Mouse (Mus musculus) hematopoietic stem cell, adult 5-6 weeks (primary cell): Measurements from ENCODE around the gene Eps15. TPM values are rescaled to one million over a fixed set of nuclear protein-coding genes. Genes with fewer than 3 reads are reported as not detected.

Experiments used
- ATAC-seq, 2 experiments: fragments of 125-278 bp in 1 of 2; replicated peaks in 1 of 2; 2 replicates each; pipeline ENCODE4 v1.8.0; 2016 to 2017; ENCODE audit warnings: inconsistent platforms in 2 of 2, mild to moderate bottlenecking in 2 of 2, moderate number of reproducible peaks in 2 of 2, low read depth in 1 of 2, moderate TSS enrichment in 1 of 2; ENCODE audit not compliant: low FRiP score in 2 of 2, poor library complexity in 2 of 2, severe bottlenecking in 2 of 2, insufficient read depth in 1 of 2, low TSS enrichment in 1 of 2
- total RNA-seq: library from RNA; stranded (forward); fragments of 172-1452, 232-1000 nt; gene quantifications from 2 replicates; pipeline ENCODE4 v1.2.3, GENCODE M21; 2017

Gene Eps15
- total RNA-seq, 1 experiment from 2014 or later = 44.1 TPM

GRCm38 (mm10) chr4:109262068-109262467 lies 18.0 kb upstream of the Eps15 start:
- ATAC-seq = no peak

DNA sequence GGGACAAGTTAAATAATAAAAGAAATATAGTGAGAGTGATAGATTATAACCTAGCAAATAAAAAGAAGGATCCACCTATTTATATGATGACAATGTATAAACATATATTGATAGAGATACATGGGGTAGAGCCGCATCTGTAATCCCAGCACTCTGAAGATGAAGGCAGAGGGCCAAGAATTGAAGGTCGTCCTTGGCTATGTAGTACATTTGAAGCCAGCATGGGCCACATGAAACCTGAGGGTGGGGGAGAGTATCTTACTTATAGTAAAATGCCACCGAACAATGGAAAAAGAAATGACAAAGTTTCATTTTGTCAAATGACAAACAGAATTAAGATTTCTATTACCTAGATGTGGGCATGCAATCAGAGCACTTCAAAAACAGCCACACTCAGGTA lies 14.0 kb upstream of the Eps15 start:
- ATAC-seq = no peak

- ATAC-seq = no peak
Observed at GRCm38 (mm10) chr4:109266744-109267143, 13.3 kb upstream of the Eps15 start.

DNA sequence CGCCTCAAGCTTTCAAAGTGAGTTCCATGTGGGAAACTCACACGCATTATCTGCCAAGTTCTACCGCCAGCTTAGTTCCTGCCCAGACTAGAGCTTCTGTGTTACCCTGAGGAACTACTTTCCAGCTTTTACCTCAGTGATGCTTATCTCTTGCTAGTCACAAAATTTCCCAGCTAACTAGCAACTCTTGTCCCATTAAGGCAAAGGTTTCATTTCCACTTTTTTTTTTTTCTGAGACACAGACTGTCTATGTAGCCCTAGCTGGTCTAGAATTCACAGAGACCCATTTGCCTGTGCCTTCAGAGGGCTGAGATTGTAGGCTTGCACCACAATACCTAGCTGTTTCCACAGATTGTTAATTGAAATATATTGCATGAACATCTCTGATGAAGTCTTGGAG lies 12.6 kb upstream of the Eps15 start:
- ATAC-seq = no peak

DNA sequence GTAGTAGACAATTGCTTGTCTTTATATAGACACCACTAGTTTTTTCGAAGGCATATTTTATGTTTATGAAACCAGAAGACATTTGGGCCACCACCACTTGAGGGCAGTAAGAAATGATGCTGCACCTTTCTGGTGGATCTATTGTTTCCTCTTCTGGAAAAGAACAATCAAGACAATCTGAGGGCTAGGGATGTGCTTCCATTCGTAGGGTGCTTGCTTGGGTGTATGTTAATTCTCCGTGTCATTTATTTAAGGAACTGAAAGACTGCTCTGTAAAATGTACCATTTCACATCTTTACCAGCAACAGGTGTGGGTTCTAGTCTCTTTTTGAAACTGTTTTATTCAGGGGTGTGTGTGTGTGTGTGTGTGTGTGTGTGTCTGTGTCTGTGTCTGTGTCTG lies 11.2 kb upstream of the Eps15 start:
- no peak for ATAC-seq

DNA sequence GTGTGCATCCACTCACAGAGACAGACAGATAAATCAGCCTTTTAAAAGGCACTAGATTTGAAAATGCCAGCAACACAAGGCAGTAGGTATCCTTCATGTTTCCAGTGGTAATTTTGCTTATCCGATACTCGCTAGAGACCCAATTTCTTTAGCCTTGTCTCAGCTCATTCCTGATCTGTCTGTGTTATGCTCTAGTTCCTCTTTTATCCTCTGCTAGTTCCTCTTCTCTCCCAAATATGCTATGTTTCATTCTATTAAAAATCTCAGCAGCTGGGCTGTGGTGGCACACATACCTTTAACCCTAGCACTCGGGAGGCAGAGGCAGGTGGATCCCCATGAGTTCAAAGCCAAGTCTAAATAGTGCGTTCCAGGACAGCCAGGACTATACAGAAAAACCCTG lies 8.3 kb upstream of the Eps15 start:
- ATAC-seq = peak; percentile 77 to 87; a peak in 2 of 4 replicates

- ATAC-seq = no peak
Observed at GRCm38 (mm10) chr4:109273586-109274240, 6.4 kb upstream of the Eps15 start.

- peak; percentile 29 to 43; a peak in 2 of 4 replicates for ATAC-seq
Observed at GRCm38 (mm10) chr4:109280459-109281160, 542 bp downstream of the Eps15 start.

DNA sequence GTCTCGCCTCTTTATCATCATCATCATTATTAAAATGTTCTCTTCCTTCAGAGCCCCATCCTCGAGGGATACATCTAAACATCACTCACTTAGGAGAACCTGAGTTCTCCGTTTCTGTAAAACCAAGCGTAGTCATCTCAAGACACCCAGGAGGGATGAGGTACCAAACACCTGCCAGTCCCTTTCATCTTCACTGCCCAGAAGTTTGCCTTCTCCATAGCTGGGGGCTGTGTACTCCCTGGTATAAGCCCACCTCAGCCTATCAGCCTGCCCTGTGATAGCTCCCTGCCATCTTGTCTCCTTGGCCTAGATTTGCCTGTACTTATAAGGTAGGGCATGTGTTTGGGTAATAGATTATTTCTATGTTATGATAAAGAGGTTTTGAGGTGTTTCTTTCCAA lies 1.1 kb downstream of the Eps15 start:
- ATAC-seq = no peak

DNA sequence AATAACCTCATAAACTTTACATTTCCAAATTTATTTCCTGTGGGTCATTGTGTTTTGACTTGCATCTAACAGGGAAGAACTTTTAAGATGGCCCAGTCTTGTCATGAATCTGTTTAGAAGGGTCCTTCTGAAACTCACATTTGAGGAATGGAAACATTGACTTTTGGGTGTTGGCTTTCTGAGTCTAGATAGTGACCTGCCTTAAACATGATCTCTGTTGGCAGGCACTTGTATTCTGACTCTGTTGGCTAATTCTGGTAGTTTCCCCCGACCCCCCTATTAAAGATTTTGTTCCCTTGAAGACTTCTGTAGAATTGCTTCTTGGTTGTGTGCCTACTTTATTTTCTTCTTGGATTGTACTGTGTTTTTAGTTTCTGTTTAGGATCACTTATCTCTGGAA lies 1.9 kb downstream of the Eps15 start:
- ATAC-seq = no peak

GRCm38 (mm10) chr4:109294629-109295028 lies 14.6 kb downstream of the Eps15 start:
- ATAC-seq = no peak

- no peak for ATAC-seq
Observed at GRCm38 (mm10) chr4:109296510-109296909, 16.4 kb downstream of the Eps15 start.

- ATAC-seq = no peak
Observed at GRCm38 (mm10) chr4:109299136-109299535, 19.1 kb downstream of the Eps15 start.

- ATAC-seq = no peak
Observed at GRCm38 (mm10) chr4:109316941-109317894, 37.1 kb downstream of the Eps15 start.

- ATAC-seq = no peak
Observed at GRCm38 (mm10) chr4:109336796-109337195, 56.7 kb downstream of the Eps15 start.

DNA sequence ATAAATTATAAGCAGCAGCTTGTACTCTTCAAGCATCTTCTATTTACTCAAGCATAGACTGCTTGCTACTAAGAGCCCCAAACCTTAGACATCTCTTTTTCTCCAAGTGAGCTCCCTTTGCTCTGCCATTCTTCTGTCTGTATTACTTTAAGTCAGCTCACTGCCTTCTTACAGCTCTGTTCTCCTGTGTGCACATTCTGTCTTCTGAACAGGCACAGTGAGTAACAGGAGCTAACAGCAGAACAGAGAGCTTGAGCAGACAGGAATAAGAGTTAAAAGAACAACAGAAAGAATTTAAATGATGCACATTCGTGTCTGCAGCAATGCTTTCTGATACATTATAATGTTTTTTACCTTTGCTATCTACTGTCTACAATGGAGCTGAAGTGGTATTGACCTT lies 61.2 kb downstream of the Eps15 start:
- ATAC-seq = no peak

- ATAC-seq = no peak
Observed at GRCm38 (mm10) chr4:109342783-109343485, 62.9 kb downstream of the Eps15 start.
